ENCODE assay signal across 9 mouse cellular contexts in the genomic region with DNA sequence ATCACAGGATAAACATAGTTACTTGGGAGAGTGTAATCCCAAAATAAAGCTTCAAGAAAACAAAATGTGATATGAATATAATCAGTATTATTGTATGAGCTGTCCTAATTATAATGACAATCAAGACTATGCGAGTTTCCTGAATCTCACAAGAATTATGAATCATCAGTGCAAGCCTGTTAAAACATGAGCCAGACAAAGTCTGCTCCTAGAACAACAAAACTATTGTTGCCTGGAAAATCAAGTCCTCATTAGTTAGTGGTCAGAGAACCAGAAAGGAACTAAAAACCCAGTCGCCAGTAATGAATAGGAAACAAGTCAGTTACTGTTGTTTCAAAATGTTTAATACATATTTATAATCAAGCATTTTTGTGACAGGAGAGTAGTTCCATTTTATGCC.
"Had no signal": no experiment of that assay in that cellular context is flagged by ENCODE, and none has a peak within 500 bp of the region (broad histone marks: within the 10 kb centered on the region; RNA-seq: fewer than 3 reads in every experiment).

No protein-coding gene starts in this region.

- DNase-seq: lung, adult 18-20 months; lung, embryonic 14.5 days; lung, postnatal 10 days; lung, postnatal 4 days; midbrain, embryonic 14.5 days; right cerebral cortex, postnatal 14 days; thymus, adult 2 months; thymus, postnatal 14 days; thymus, postnatal 36 days had no signal
